Mouse (Mus musculus): ENCODE measurements at regions not wholly inside any gene's neighbourhood (a gene's known extent, or its start where the extent isn't known, plus 50 kb on each side); places are given as distances from the start of the nearest gene placed in this dataset.

GRCm38 (mm10) chr7:136059896-136060295 is 343.7 kb upstream of the Mki67 start:
- no peak for ATAC-seq (replicated peaks; ENCODE audit: low FRiP score)
- peaks cover 3% of the 10 kb centered on the region; the same call in 1 of the 2 replicates for H3K4me1 ChIP-seq (replicated peaks; ENCODE audit: control insufficient read depth, insufficient read depth, low read length)
- no peak overlapping the region for H3K9ac ChIP-seq (ENCODE audit: low read length)
- H3K27me3 ChIP-seq (ENCODE audit: control insufficient read depth, insufficient read depth, low read length): no peaks in the 10 kb centered on the region
- H3K27ac ChIP-seq (ENCODE audit: low read depth, low read length): no peak overlapping the region
- DNase-seq (ENCODE audit: low spot score): no peak
- no peaks in the 10 kb centered on the region for H3K36me3 ChIP-seq (ENCODE audit: control insufficient read depth, insufficient read depth, low read length)
- no peak overlapping the region for H3K4me3 ChIP-seq (ENCODE audit: low read depth, low read length)
- H3K9me3 ChIP-seq (ENCODE audit: control insufficient read depth, low read length): no peaks in the 10 kb centered on the region
- 67% methylated on average over 11 of the region's 11 CpGs for WGBS
- H3K4me2 ChIP-seq (ENCODE audit: low read depth, low read length, severe bottlenecking): no peak overlapping the region; the same call in 1 of the 2 replicates

DNA sequence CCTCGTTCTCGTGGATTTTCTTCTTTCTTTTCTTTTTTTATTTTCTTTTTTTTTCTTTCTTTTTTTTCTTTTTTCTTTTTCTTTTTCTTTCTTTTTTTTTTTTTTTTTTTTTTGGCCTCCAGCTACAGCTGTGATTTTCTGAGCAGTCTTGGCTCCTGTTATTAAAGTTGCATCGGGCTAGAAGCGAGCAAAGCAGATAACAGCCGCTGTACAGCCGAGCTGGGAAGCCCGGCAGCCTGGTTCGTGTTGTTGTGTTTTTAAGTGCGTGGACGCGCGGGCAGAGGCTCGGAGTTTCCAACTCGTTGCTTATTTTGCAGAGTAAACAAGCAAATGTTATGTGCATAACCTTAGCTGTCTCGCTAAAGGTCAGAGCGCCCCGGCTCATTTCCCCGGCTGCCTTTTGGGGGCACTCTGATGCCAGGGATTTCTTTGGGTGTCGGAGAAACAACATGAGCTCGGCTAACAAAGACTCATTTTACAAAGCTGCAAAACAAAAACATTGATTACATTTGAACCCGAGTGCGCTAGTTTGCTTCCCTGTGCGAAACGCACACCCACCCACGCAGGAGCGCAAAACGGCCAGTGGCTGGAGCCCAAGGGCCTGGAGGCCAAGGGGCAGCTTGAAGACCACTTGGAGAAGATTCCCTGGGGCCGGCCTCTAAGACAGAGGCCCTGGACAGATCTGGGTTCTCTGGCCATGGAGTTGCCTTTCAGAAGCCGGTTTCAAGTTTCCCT is 344.3 kb upstream of the Mki67 start:
- Histone ChIP-seq H3K9me3 (ENCODE audit: control insufficient read depth, low read length) (no peaks in the 10 kb centered on the region), H3K4me1 (replicated peaks; ENCODE audit: control insufficient read depth, insufficient read depth, low read length) (peaks cover 3% of the 10 kb centered on the region; the same call in 1 of the 2 replicates), H3K27ac (ENCODE audit: low read depth, low read length) (no peak overlapping the region), H3K9ac (ENCODE audit: low read length) (peak overlapping the region; percentile 60), H3K36me3 (ENCODE audit: control insufficient read depth, insufficient read depth, low read length) (no peaks in the 10 kb centered on the region), H3K27me3 (ENCODE audit: control insufficient read depth, insufficient read depth, low read length) (no peaks in the 10 kb centered on the region), H3K4me2 (ENCODE audit: low read depth, low read length, severe bottlenecking) (peak overlapping the region; percentile 50), H3K4me3 (ENCODE audit: low read depth, low read length) (peak overlapping the region; percentile 22)
- DNase-seq (ENCODE audit: low spot score) (peak; percentile 70), ATAC-seq (replicated peaks; ENCODE audit: low FRiP score) (peak; percentile 27; the same call in 1 of the 2 replicates)
- WGBS: 12% methylated on average over 29 of the region's 29 CpGs

GRCm38 (mm10) chr7:136062658-136063057 is 346.5 kb upstream of the Mki67 start:
- no peak for ATAC-seq (replicated peaks; ENCODE audit: low FRiP score)
- Histone ChIP-seq H3K4me3 (ENCODE audit: low read depth, low read length) (no peak overlapping the region), H3K9me3 (ENCODE audit: control insufficient read depth, low read length) (no peaks in the 10 kb centered on the region), H3K27ac (ENCODE audit: low read depth, low read length) (no peak overlapping the region), H3K9ac (ENCODE audit: low read length) (no peak overlapping the region), H3K4me1 (replicated peaks; ENCODE audit: control insufficient read depth, insufficient read depth, low read length) (peaks cover 3% of the 10 kb centered on the region; the same call in 1 of the 2 replicates), H3K36me3 (ENCODE audit: control insufficient read depth, insufficient read depth, low read length) (no peaks in the 10 kb centered on the region), H3K27me3 (ENCODE audit: control insufficient read depth, insufficient read depth, low read length) (no peaks in the 10 kb centered on the region), H3K4me2 (ENCODE audit: low read depth, low read length, severe bottlenecking) (no peak overlapping the region)
- no peak for DNase-seq (ENCODE audit: low spot score)
- WGBS: 61% methylated on average over 5 of the region's 5 CpGs

DNA sequence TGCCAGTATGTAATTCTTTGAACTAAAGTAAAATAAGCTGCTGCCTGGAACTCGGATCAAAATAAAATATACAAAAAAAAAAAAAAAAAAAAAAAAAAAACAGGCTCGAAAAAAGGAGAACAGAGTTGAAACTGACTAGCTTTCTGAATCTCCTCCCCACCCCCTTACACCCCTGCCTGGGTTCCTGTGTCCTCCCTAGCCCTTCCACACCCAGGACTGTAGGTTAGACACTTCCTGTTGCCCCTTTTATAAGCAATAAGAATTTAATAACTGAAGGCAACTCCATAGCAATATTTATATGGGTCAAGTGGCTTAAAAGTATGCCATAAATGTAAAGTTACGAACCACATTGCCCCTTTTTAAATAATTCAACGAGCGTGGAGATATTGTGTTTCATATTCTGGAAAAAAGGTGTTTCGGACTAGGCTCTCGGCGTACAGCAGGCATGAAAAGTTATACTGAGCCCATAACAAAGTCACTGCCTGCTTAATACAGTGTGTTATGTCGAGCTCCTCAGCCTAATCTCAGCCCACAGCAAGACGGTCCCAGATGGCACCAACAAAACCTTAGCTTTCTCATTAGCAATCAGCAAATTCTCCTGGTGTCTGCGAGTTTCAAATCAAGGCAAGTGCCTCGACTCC is 349.0 kb upstream of the Mki67 start:
- no peak overlapping the region for H3K27ac ChIP-seq (ENCODE audit: low read depth, low read length)

DNA sequence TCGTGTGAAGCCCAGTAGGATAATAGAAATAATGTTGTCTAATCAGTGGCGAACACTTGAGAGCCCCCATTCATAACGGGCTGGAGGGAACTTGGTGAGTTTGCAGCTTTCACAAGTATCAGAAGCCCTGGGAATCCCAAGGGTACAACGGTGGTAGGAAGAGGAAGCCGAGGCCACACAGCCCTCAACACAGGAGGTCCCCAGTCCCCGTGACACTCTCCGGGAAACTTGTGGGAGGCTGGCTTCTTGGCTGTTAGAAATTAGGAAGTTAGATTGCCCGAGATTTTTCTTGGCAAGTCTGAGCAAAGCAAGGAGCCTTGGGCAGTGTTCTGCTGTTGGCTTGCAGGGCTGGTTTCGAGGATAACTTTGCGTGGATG is 349.5 kb upstream of the Mki67 start:
- peaks cover 3% of the 10 kb centered on the region; the same call in 1 of the 2 replicates for H3K4me1 ChIP-seq (replicated peaks; ENCODE audit: control insufficient read depth, insufficient read depth, low read length)
- H3K27me3 ChIP-seq (ENCODE audit: control insufficient read depth, insufficient read depth, low read length): no peaks in the 10 kb centered on the region
- H3K4me3 ChIP-seq (ENCODE audit: low read depth, low read length): no peak overlapping the region
- no peak overlapping the region for H3K9ac ChIP-seq (ENCODE audit: low read length)
- H3K36me3 ChIP-seq (ENCODE audit: control insufficient read depth, insufficient read depth, low read length): no peaks in the 10 kb centered on the region
- ATAC-seq (replicated peaks; ENCODE audit: low FRiP score) (no peak), DNase-seq (ENCODE audit: low spot score) (no peak)
- no peaks in the 10 kb centered on the region for H3K9me3 ChIP-seq (ENCODE audit: control insufficient read depth, low read length)
- WGBS: 58% methylated on average over 10 of the region's 10 CpGs
- no peak overlapping the region for H3K4me2 ChIP-seq (ENCODE audit: low read depth, low read length, severe bottlenecking)
- no peak overlapping the region for H3K27ac ChIP-seq (ENCODE audit: low read depth, low read length)

More for the DNA sequence above, 349.0 kb upstream of the Mki67 start:
- Histone ChIP-seq H3K27me3 (ENCODE audit: control insufficient read depth, insufficient read depth, low read length) (no peaks in the 10 kb centered on the region), H3K9ac (ENCODE audit: low read length) (no peak overlapping the region), H3K9me3 (ENCODE audit: control insufficient read depth, low read length) (no peaks in the 10 kb centered on the region), H3K4me1 (replicated peaks; ENCODE audit: control insufficient read depth, insufficient read depth, low read length) (peaks cover 3% of the 10 kb centered on the region; the same call in 1 of the 2 replicates), H3K4me3 (ENCODE audit: low read depth, low read length) (no peak overlapping the region), H3K36me3 (ENCODE audit: control insufficient read depth, insufficient read depth, low read length) (no peaks in the 10 kb centered on the region), H3K4me2 (ENCODE audit: low read depth, low read length, severe bottlenecking) (no peak overlapping the region)
- DNase-seq (ENCODE audit: low spot score): no peak
- ATAC-seq (replicated peaks; ENCODE audit: low FRiP score): no peak
- 75% methylated on average over 12 of the region's 12 CpGs for WGBS

GRCm38 (mm10) chr7:136070881-136071280 is 354.7 kb upstream of the Mki67 start:
- H3K36me3 ChIP-seq (ENCODE audit: control insufficient read depth, insufficient read depth, low read length): no peaks in the 10 kb centered on the region
- DNase-seq (ENCODE audit: low spot score) (no peak), ATAC-seq (replicated peaks; ENCODE audit: low FRiP score) (no peak)
- 84% methylated on average over 5 of the region's 5 CpGs for WGBS
- H3K4me2 ChIP-seq (ENCODE audit: low read depth, low read length, severe bottlenecking): no peak overlapping the region
- no peak overlapping the region for H3K9ac ChIP-seq (ENCODE audit: low read length)
- no peak overlapping the region for H3K4me3 ChIP-seq (ENCODE audit: low read depth, low read length)
- H3K27me3 ChIP-seq (ENCODE audit: control insufficient read depth, insufficient read depth, low read length): no peaks in the 10 kb centered on the region
- no peaks in the 10 kb centered on the region for H3K4me1 ChIP-seq (replicated peaks; ENCODE audit: control insufficient read depth, insufficient read depth, low read length)
- H3K9me3 ChIP-seq (ENCODE audit: control insufficient read depth, low read length): no peaks in the 10 kb centered on the region
- H3K27ac ChIP-seq (ENCODE audit: low read depth, low read length): no peak overlapping the region

DNA sequence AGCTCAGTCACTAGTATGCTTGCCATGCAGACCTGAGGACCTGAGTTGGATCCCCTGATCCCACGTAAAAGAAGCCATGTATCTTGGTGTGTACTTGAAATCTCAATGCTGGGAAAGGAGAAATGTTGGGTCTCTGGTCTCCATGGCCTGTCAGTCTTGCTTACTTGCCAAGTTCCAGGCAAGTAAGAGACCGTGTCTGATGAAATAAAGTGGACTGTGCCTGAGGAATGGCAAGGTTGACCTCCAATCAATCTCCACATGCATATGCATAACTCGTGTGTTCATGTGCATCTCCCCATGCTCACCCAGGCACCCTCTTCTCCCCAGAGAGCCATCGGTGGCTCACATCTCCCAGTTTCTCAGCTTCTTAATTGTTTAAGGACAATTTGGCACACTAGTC is 355.2 kb upstream of the Mki67 start:
- ATAC-seq (replicated peaks; ENCODE audit: low FRiP score) (no peak), DNase-seq (ENCODE audit: low spot score) (no peak)
- WGBS: 81% methylated on average over 4 of the region's 4 CpGs
- H3K4me2 ChIP-seq (ENCODE audit: low read depth, low read length, severe bottlenecking): no peak overlapping the region
- H3K4me3 ChIP-seq (ENCODE audit: low read depth, low read length): no peak overlapping the region
- H3K4me1 ChIP-seq (replicated peaks; ENCODE audit: control insufficient read depth, insufficient read depth, low read length): no peaks in the 10 kb centered on the region
- no peak overlapping the region for H3K27ac ChIP-seq (ENCODE audit: low read depth, low read length)
- no peak overlapping the region for H3K9ac ChIP-seq (ENCODE audit: low read length)
- H3K36me3 ChIP-seq (ENCODE audit: control insufficient read depth, insufficient read depth, low read length): no peaks in the 10 kb centered on the region
- H3K9me3 ChIP-seq (ENCODE audit: control insufficient read depth, low read length): no peaks in the 10 kb centered on the region
- no peaks in the 10 kb centered on the region for H3K27me3 ChIP-seq (ENCODE audit: control insufficient read depth, insufficient read depth, low read length)

GRCm38 (mm10) chr7:136073265-136073799 is 357.2 kb upstream of the Mki67 start:
- Histone ChIP-seq H3K9ac (ENCODE audit: low read length) (no peak overlapping the region), H3K27ac (ENCODE audit: low read depth, low read length) (no peak overlapping the region), H3K4me3 (ENCODE audit: low read depth, low read length) (no peak overlapping the region), H3K36me3 (ENCODE audit: control insufficient read depth, insufficient read depth, low read length) (no peaks in the 10 kb centered on the region), H3K4me2 (ENCODE audit: low read depth, low read length, severe bottlenecking) (no peak overlapping the region), H3K27me3 (ENCODE audit: control insufficient read depth, insufficient read depth, low read length) (no peaks in the 10 kb centered on the region), H3K4me1 (replicated peaks; ENCODE audit: control insufficient read depth, insufficient read depth, low read length) (no peaks in the 10 kb centered on the region), H3K9me3 (ENCODE audit: control insufficient read depth, low read length) (no peaks in the 10 kb centered on the region)
- no peak for ATAC-seq (replicated peaks; ENCODE audit: low FRiP score)
- 71% methylated on average over 6 of the region's 6 CpGs for WGBS
- DNase-seq (ENCODE audit: low spot score): no peak
